Mouse (Mus musculus): Measurements from ENCODE around the gene Dnajb9. TPM values are rescaled to one million over a fixed set of nuclear protein-coding genes. Genes with fewer than 3 reads are reported as not detected.

Dnajb9 gene
- total and polyA plus RNA-seq, 3 experiments: 1.4 to 57.1 (median 51.3) TPM

Small RNA genes lying within 50 kb of the gene (microRNA-seq; reads per million reads assigned to microRNA genes)
- gene Mir5627: 0.22 to 0.41 reads per million in 2 experiments

Other genes starting within 250 kb of the Dnajb9 start
- 100 to 1,000 TPM; 132 to 143 TPM for gene Pnpla8, start 11.0 kb upstream of the Dnajb9 start, total RNA-seq (2021)
- 3.6 and 4.3 TPM in 2 replicates for gene Pnpla8, start 11.0 kb upstream of the Dnajb9 start, polyA plus RNA-seq (2012; rRNA removed)
- 1 to 10 TPM; 5.2 to 6.7 TPM for gene Nrcam, start 118.6 kb upstream of the Dnajb9 start, total RNA-seq (2021)
- 0.53 and 0.62 TPM in 2 replicates for gene Nrcam, start 118.6 kb upstream of the Dnajb9 start, polyA plus RNA-seq (2012; rRNA removed)